24 mouse cellular contexts compared by ENCODE assay signal in the genomic region with DNA sequence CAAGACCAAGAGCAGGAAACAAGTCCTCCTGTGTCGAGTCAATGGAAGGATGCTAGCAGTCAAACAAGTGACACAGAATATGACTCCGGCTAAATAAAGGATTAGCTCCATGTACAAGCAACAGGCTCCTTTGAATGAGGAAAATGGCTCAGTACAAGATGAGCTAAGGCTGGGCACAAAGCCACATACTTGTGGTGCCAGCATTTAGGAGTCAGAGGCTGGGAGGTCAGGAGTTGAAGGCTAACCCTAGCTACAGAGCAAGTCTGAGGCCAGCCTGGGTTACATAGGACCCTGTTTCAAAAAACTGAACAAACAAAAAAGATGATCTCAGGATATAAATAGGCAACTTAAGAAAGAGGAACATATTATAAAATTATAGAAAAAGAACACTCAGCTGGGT. TPM values are rescaled to one million over a fixed set of nuclear protein-coding genes. Genes with fewer than 3 reads are reported as not detected.
DNase-seq lines count a peak whose midpoint lies in the region; ATAC-seq and TF ChIP-seq lines count a peak whose summit lies in the region.
"Had no signal": no experiment of that assay in that cellular context is flagged by ENCODE, and none has a peak within 500 bp of the region (broad histone marks: within the 10 kb centered on the region; RNA-seq: fewer than 3 reads in every experiment).

No protein-coding gene starts in this region.

- H3K9ac ChIP-seq in liver, adult 2 months (ENCODE audit: low read depth, low read length) = 0 out of 2 replicates have a peak overlapping the region, but pooled peaks have one; percentile 34
- no peak overlapping the region for H3K9ac ChIP-seq in liver, postnatal 0 days (replicated peaks)
- H3K9ac ChIP-seq in kidney, embryonic 14.5 days (ENCODE audit: low read depth, low read length) = no peak overlapping the region
- H3K9ac ChIP-seq: embryonic facial prominence, embryonic 13.5 days; forebrain, embryonic 15.5 days; heart, embryonic 15.5 days; hindbrain, embryonic 13.5 days had no signal

- H3K79me2 ChIP-seq in liver, adult 2 months (ENCODE audit: control insufficient read depth, insufficient read depth, low read length) = peaks cover 26% of the 10 kb centered on the region

- DNase-seq in adrenal gland, adult (ENCODE audit: inconsistent age in 2 of 2, low spot score in 1 of 2) = peak; percentile 72 to 80
- DNase-seq in adrenal gland, postnatal 4 days (ENCODE audit: low spot score in 2 of 2) = no peak
- DNase-seq in liver, adult 2 months (ENCODE audit: extremely low read depth, low read depth, low spot score) = peak; percentile 92
- DNase-seq in liver, postnatal 0 days = no peak
- DNase-seq in adrenal gland, postnatal 14 days = peak; percentile 37
- no peak for DNase-seq in lung, adult 18-20 months
- DNase-seq: cerebellum, adult 18-20 months; cerebellum, adult 9-11 months; cerebellum, postnatal 36 days; gastrocnemius, postnatal 36 days; heart, adult 2 months; heart, postnatal 14 days had no signal

- 9% methylated on average over 2 of the region's 2 CpGs for WGBS in liver, adult 2 months
- 54% methylated on average over 2 of the region's 2 CpGs for whole genome bisulfite sequencing in liver, postnatal 0 days (ENCODE audit: insufficient replicate concordance)
- WGBS in kidney, embryonic 14.5 days = 80% methylated on average over 2 of the region's 2 CpGs

- peaks cover 3% of the 10 kb centered on the region; the same call in 1 of the 2 replicates for H3K36me3 ChIP-seq in liver, adult 2 months (ENCODE audit: control insufficient read depth, insufficient read depth, low read length)
- H3K36me3 ChIP-seq in liver, postnatal 0 days (replicated peaks; ENCODE audit: insufficient read depth, low read length) = no peaks in the 10 kb centered on the region
- H3K36me3 ChIP-seq in kidney, embryonic 14.5 days (ENCODE audit: control insufficient read depth, insufficient read depth, low read length) = no peaks in the 10 kb centered on the region
- H3K36me3 ChIP-seq: embryonic facial prominence, embryonic 13.5 days; forebrain, embryonic 15.5 days; heart, embryonic 15.5 days; hindbrain, embryonic 13.5 days had no signal

- H3K4me2 ChIP-seq in liver, postnatal 0 days (ENCODE audit: low read depth, low read length) = no peak overlapping the region
- H3K4me2 ChIP-seq in kidney, embryonic 14.5 days (replicated peaks; ENCODE audit: low read depth, low read length) = no peak overlapping the region
- H3K4me2 ChIP-seq: embryonic facial prominence, embryonic 13.5 days; forebrain, embryonic 15.5 days; heart, embryonic 11.5 days; heart, embryonic 15.5 days; hindbrain, embryonic 13.5 days had no signal

- no peak for ATAC-seq in liver, postnatal 0 days
- no peak for ATAC-seq in kidney, embryonic 14.5 days (ENCODE audit: low FRiP score, low TSS enrichment)
- ATAC-seq: activated CD4-positive, CD25-positive, alpha-beta regulatory T cell, adult 4 months; forebrain, embryonic 15.5 days; intestine, embryonic 16.5 days had no signal

- TF ChIP-seq CTCF in liver, adult 2 months (IDR thresholded peaks at IDR 0.05; ENCODE audit: low read depth, low read length) = no peak
- no peak for TF ChIP-seq CTCF in liver, postnatal 0 days (IDR thresholded peaks at IDR 0.05; ENCODE audit: low read depth)

- TF ChIP-seq POLR2A in liver, adult 2 months (IDR thresholded peaks at IDR 0.05; ENCODE audit: extremely low read depth, insufficient read depth, low read length) = no peak

- peaks cover 26% of the 10 kb centered on the region for H3K4me1 ChIP-seq in liver, adult 2 months (ENCODE audit: control insufficient read depth, insufficient read depth, low read length)
- H3K4me1 ChIP-seq in liver, postnatal 0 days (ENCODE audit: insufficient read depth) = peaks cover 16% of the 10 kb centered on the region
- peaks cover under 1% of the 10 kb centered on the region; the same call in 1 of the 2 replicates for H3K4me1 ChIP-seq in kidney, embryonic 14.5 days (ENCODE audit: control insufficient read depth, insufficient read depth, low read length)
- H3K4me1 ChIP-seq: forebrain, embryonic 15.5 days; hindbrain, embryonic 13.5 days had no signal

- no peaks in the 10 kb centered on the region for H3K9me3 ChIP-seq in liver, postnatal 0 days (ENCODE audit: low read length)
- H3K9me3 ChIP-seq in kidney, embryonic 14.5 days (ENCODE audit: control insufficient read depth, low read length) = no peaks in the 10 kb centered on the region
- H3K9me3 ChIP-seq: embryonic facial prominence, embryonic 13.5 days; forebrain, embryonic 15.5 days; heart, embryonic 15.5 days; hindbrain, embryonic 13.5 days had no signal

- 0 out of 2 replicates have a peak overlapping the region, but pooled peaks have one; percentile 10 for H3K4me3 ChIP-seq in liver, adult 2 months (ENCODE audit: insufficient read depth, low read depth, low read length)
- no peak overlapping the region for H3K4me3 ChIP-seq in liver, postnatal 0 days (ENCODE audit: low read depth, low read length)
- no peak overlapping the region for H3K4me3 ChIP-seq in kidney, embryonic 14.5 days (ENCODE audit: low read length)
- H3K4me3 ChIP-seq: embryonic facial prominence, embryonic 13.5 days; forebrain, embryonic 15.5 days; heart, adult 2 months; heart, embryonic 15.5 days; hindbrain, embryonic 13.5 days had no signal

- H3K27me3 ChIP-seq in liver, adult 2 months (ENCODE audit: control insufficient read depth, insufficient read depth, low read length) = no peaks in the 10 kb centered on the region
- H3K27me3 ChIP-seq in liver, postnatal 0 days (ENCODE audit: insufficient read depth, low read length) = no peaks in the 10 kb centered on the region
- H3K27me3 ChIP-seq in kidney, embryonic 14.5 days (ENCODE audit: control insufficient read depth, insufficient read depth, low read length) = no peaks in the 10 kb centered on the region
- H3K27me3 ChIP-seq: embryonic facial prominence, embryonic 13.5 days; forebrain, embryonic 15.5 days; heart, embryonic 15.5 days; hindbrain, embryonic 13.5 days had no signal

- peak overlapping the region; percentile 52 for H3K27ac ChIP-seq in liver, adult 2 months (replicated peaks; ENCODE audit: insufficient read depth, low read depth, low read length)
- H3K27ac ChIP-seq in liver, postnatal 0 days (ENCODE audit: low read depth) = no peak overlapping the region
- H3K27ac ChIP-seq in kidney, embryonic 14.5 days (ENCODE audit: low read depth, low read length) = no peak overlapping the region
- H3K27ac ChIP-seq: embryonic facial prominence, embryonic 13.5 days; forebrain, embryonic 15.5 days; heart, adult 2 months; heart, embryonic 15.5 days; hindbrain, embryonic 13.5 days had no signal

- no peak for TF ChIP-seq EP300 in liver, postnatal 0 days (IDR thresholded peaks at IDR 0.05; ENCODE audit: low read depth)

RNA-seq across cellular contexts. Expression of gene Nr1i2, which starts 4.5 kb away (rescaled TPM):
- total RNA-seq in adrenal gland, postnatal 4 days (2021) = 1 to 10 TPM in 1 of 2 experiments, under 1 TPM in 1; 0.70 to 4.3 TPM
- total RNA-seq in liver, adult 2 months (2014; rRNA removed) = 72.3 TPM in 2 replicates
- 45.8 and 53.6 TPM in 2 replicates for polyA plus RNA-seq in liver, adult 2 months (2012; rRNA removed)
- polyA plus RNA-seq in liver, postnatal 0 days (2015; fragmentation: Nextera tagmentation; extraction: Ambion mirVana) = 13.8 and 14.6 TPM in 2 replicates
- total RNA-seq in adrenal gland, postnatal 14 days (2021) = 0.79 and 5.3 TPM in 2 replicates
- 0.19 TPM in 1 of 2 replicates, not detected in the other for polyA plus RNA-seq in kidney, embryonic 14.5 days (2014; fragmentation: Nextera tagmentation; extraction: Ambion mirVana)
- total RNA-seq: gastrocnemius, adult 8-10 months; gastrocnemius, postnatal 36 days; heart, adult 2 months; heart, postnatal 14 days; hematopoietic stem cell, adult 5-6 weeks; MEL had no signal
- polyA plus RNA-seq: activated CD4-positive, CD25-positive, alpha-beta regulatory T cell, adult 4 months; C2C12; embryonic facial prominence, embryonic 13.5 days; forebrain, embryonic 15.5 days; heart, adult 2 months; heart, embryonic 15.5 days; hindbrain, embryonic 13.5 days had no signal

RNA-seq across cellular contexts. Expression of gene Maats1, which starts 51.8 kb away (rescaled TPM):
- 1 to 10 TPM in 1 of 2 experiments, under 1 TPM in 1; 0.56 to 1.1 TPM for total RNA-seq in adrenal gland, postnatal 4 days (2021)
- total RNA-seq in liver, adult 2 months (2014; rRNA removed) = not detected in 2 replicates
- not detected in 2 replicates for polyA plus RNA-seq in liver, adult 2 months (2012; rRNA removed)
- polyA plus RNA-seq in liver, postnatal 0 days (2015; fragmentation: Nextera tagmentation; extraction: Ambion mirVana) = 0.04 TPM in 1 of 2 replicates, not detected in the other
- total RNA-seq in adrenal gland, postnatal 14 days (2021) = 0.48 and 0.53 TPM in 2 replicates
- 0.11 TPM in 1 of 2 replicates, not detected in the other for polyA plus RNA-seq in kidney, embryonic 14.5 days (2014; fragmentation: Nextera tagmentation; extraction: Ambion mirVana)
- total RNA-seq: gastrocnemius, adult 8-10 months; gastrocnemius, postnatal 36 days; heart, adult 2 months; hematopoietic stem cell, adult 5-6 weeks; MEL had no signal

RNA-seq across cellular contexts. Expression of gene Cox17, which starts 56.6 kb away (rescaled TPM):
- 100 to 1,000 TPM; 171 to 172 TPM for total RNA-seq in adrenal gland, postnatal 4 days (2021)
- total RNA-seq in liver, adult 2 months (2014; rRNA removed) = 56.6 and 69.9 TPM in 2 replicates
- 39.4 and 46.7 TPM in 2 replicates for polyA plus RNA-seq in liver, adult 2 months (2012; rRNA removed)
- polyA plus RNA-seq in liver, postnatal 0 days (2015; fragmentation: Nextera tagmentation; extraction: Ambion mirVana) = 274 and 276 TPM in 2 replicates
- total RNA-seq in adrenal gland, postnatal 14 days (2021) = 474 and 521 TPM in 2 replicates
- 148 and 203 TPM in 2 replicates for polyA plus RNA-seq in kidney, embryonic 14.5 days (2014; fragmentation: Nextera tagmentation; extraction: Ambion mirVana)

RNA-seq across cellular contexts. Expression of gene Gm21987, which starts 56.7 kb away (rescaled TPM):
- total RNA-seq in adrenal gland, postnatal 4 days (2021) = not detected
- total RNA-seq in liver, adult 2 months (2014; rRNA removed) = not detected in 2 replicates
- not detected in 2 replicates for polyA plus RNA-seq in liver, adult 2 months (2012; rRNA removed)
- not detected in 2 replicates for polyA plus RNA-seq in liver, postnatal 0 days (2015; fragmentation: Nextera tagmentation; extraction: Ambion mirVana)
- total RNA-seq in adrenal gland, postnatal 14 days (2021) = not detected in 2 replicates
- not detected in 2 replicates for polyA plus RNA-seq in kidney, embryonic 14.5 days (2014; fragmentation: Nextera tagmentation; extraction: Ambion mirVana)
- total RNA-seq: gastrocnemius, adult 8-10 months; gastrocnemius, postnatal 36 days; heart, adult 2 months; hematopoietic stem cell, adult 5-6 weeks; MEL had no signal
- polyA plus RNA-seq: activated CD4-positive, CD25-positive, alpha-beta regulatory T cell, adult 4 months; C2C12; embryonic facial prominence, embryonic 13.5 days; forebrain, embryonic 15.5 days; heart, adult 2 months; hindbrain, embryonic 13.5 days had no signal

Comparison
In these comparisons a context has a peak if more than half of its experiments do, and no peak if none do; other contexts are left out.
1. DNase-seq: peak in adrenal gland, adult (2 of 2), liver, adult 2 months (single experiment) and adrenal gland, postnatal 14 days (single experiment); none in adrenal gland, postnatal 4 days (0 of 2), liver, postnatal 0 days (single experiment) and lung, adult 18-20 months (0 of 2).
2. RNA of gene Nr1i2, which starts 4.5 kb away (total RNA-seq): 72.3 TPM in liver, adult 2 months; 0.79 to 5.3 TPM in adrenal gland, postnatal 14 days and 0.70 to 4.3 TPM in adrenal gland, postnatal 4 days; every median in the first group is over 10 times any median in the second.